Mouse (Mus musculus) T-helper 17 cell (primary cell): Measurements from ENCODE around the gene Hist1h2ak.

Experiments used
- in situ Hi-C, 2 experiments: fragments of 300-600 bp; cut with MboI, MseI; formaldehyde crosslinking; loops; 1 replicate in 1 of 2; 2 replicates in 1 of 2; pipeline ENCODE4 v1.15.1; 2025; ENCODE audit warnings: high pct_unique_total_duplicates in 2 of 2

The Hist1h2ak gene

GRCm38 (mm10) chr13:21753524-21754285 is at the start of gene Hist1h2ak, which contains the start of gene Hist1h2bn:
Gene Hist1h2ak (minus strand): TSS chr13:21753827.
Gene Hist1h2bn (plus strand): TSS chr13:21754123.
- in situ Hi-C loops = loop anchor here (5.0 kb wide), 1 partner anchor 39 kb away; no protein-coding TSS in a partner anchor

GRCm38 (mm10) chr13:21803058-21803457 is 49.4 kb upstream of the Hist1h2ak start:
- in situ Hi-C loops = loop anchor here (5.0 to 25.0 kb wide), 2 partner anchors 49 to 1759 kb away; partner anchors contain the start of genes Hist1h1d (in 1 of the 2), Hist1h2ad (in 1 of the 2), Hist1h2ae (in 1 of the 2) and Hist1h2bf (in 1 of the 2)

- in situ Hi-C loops = loop anchor here (5.0 to 25.0 kb wide), 2 partner anchors 50 to 1965 kb away; partner anchors contain the start of genes Hist1h1a (in 2 of the 2), Hist1h2ab (in 2 of the 2), Hist1h3a (in 2 of the 2) and Hist1h3b (in 2 of the 2)
These were observed 43.5 kb upstream of the Hist1h2ak start for GRCm38 (mm10) chr13:21797163-21797562.

GRCm38 (mm10) chr13:21795584-21795983 is 42.0 kb upstream of the Hist1h2ak start:
- in situ Hi-C loops = loop anchor here (5.0 to 25.0 kb wide), 2 partner anchors 52 to 1967 kb away; partner anchors contain the start of genes Hist1h1a (in 2 of the 2), Hist1h2ab (in 2 of the 2), Hist1h3a (in 2 of the 2) and Hist1h3b (in 2 of the 2)

GRCm38 (mm10) chr13:21790601-21791283 is 37.1 kb upstream of the Hist1h2ak start:
- in situ Hi-C loops = loop anchor here (5.0 to 25.0 kb wide), 3 partner anchors 38 to 1972 kb away; partner anchors contain the start of genes Hist1h1a (in 2 of the 2), Hist1h2ab (in 2 of the 2), Hist1h2ak (in 2 of the 2) and Hist1h2bn (in 2 of the 2)

- in situ Hi-C loops = loop anchor here (5.0 to 25.0 kb wide), 5 partner anchors 38 to 1972 kb away; partner anchors contain the start of genes Hist1h1a (in 2 of the 2), Hist1h2ab (in 2 of the 2), Hist1h2ak (in 2 of the 2) and Hist1h2bn (in 2 of the 2)
These were observed 36.3 kb upstream of the Hist1h2ak start for GRCm38 (mm10) chr13:21789925-21790324.

GRCm38 (mm10) chr13:21787760-21788593 is 34.4 kb upstream of the Hist1h2ak start:
- in situ Hi-C loops = loop anchor here (5.0 to 25.0 kb wide), 3 partner anchors 71 to 1974 kb away; partner anchors contain the start of genes Hist1h1a (in 2 of the 2), Hist1h2ab (in 2 of the 2), Hist1h3a (in 2 of the 2) and Hist1h3b (in 2 of the 2)

- in situ Hi-C loops = loop anchor here (5.0 to 25.0 kb wide), 3 partner anchors 70 to 1975 kb away; partner anchors contain the start of genes Hist1h1a (in 2 of the 2), Hist1h2ab (in 2 of the 2), Hist1h3a (in 2 of the 2) and Hist1h3b (in 2 of the 2)
These were observed 33.4 kb upstream of the Hist1h2ak start, which contains the start of the genes Hist1h2an and Hist1h2bp for GRCm38 (mm10) chr13:21786899-21787629. Gene Hist1h2an (minus strand): TSS chr13:21787218. Gene Hist1h2bp (plus strand): TSS chr13:21787461.

- in situ Hi-C loops = loop anchor here (5.0 to 25.0 kb wide), 3 partner anchors 69 to 1976 kb away; partner anchors contain the start of genes Hist1h1a (in 2 of the 2), Hist1h2ab (in 2 of the 2), Hist1h3a (in 2 of the 2) and Hist1h3b (in 2 of the 2)
These were observed 32.7 kb upstream of the Hist1h2ak start for GRCm38 (mm10) chr13:21786189-21786898.

GRCm38 (mm10) chr13:21784311-21784710 is 30.7 kb upstream of the Hist1h2ak start:
- in situ Hi-C loops = loop anchor here (25.0 kb wide), 1 partner anchor 1978 kb away; the partner anchor contains the start of genes Hist1h1a (in 2 of the 2), Hist1h2ab (in 2 of the 2), Hist1h3a (in 2 of the 2) and Hist1h3b (in 2 of the 2)

- in situ Hi-C loops = loop anchor here (25.0 kb wide), 1 partner anchor 1979 kb away; the partner anchor contains the start of genes Hist1h1a (in 2 of the 2), Hist1h2ab (in 2 of the 2), Hist1h3a (in 2 of the 2) and Hist1h3b (in 2 of the 2)
These were observed 30.1 kb upstream of the Hist1h2ak start for GRCm38 (mm10) chr13:21783734-21784161.

- in situ Hi-C loops = loop anchor here (25.0 kb wide), 1 partner anchor 1979 kb away; the partner anchor contains the start of genes Hist1h1a (in 2 of the 2), Hist1h2ab (in 2 of the 2), Hist1h3a (in 2 of the 2) and Hist1h3b (in 2 of the 2)
These were observed 29.6 kb upstream of the Hist1h2ak start, which contains the start of gene Hist1h3i for GRCm38 (mm10) chr13:21783255-21783617. Gene Hist1h3i (minus strand): TSS chr13:21783370.

- in situ Hi-C loops = loop anchor here (25.0 kb wide), 1 partner anchor 1980 kb away; the partner anchor contains the start of genes Hist1h1a (in 2 of the 2), Hist1h2ab (in 2 of the 2), Hist1h3a (in 2 of the 2) and Hist1h3b (in 2 of the 2)
These were observed 29.0 kb upstream of the Hist1h2ak start for GRCm38 (mm10) chr13:21782361-21783254.

- in situ Hi-C loops = loop anchor here (25.0 kb wide), 1 partner anchor 1981 kb away; the partner anchor contains the start of genes Hist1h1a (in 2 of the 2), Hist1h2ab (in 2 of the 2), Hist1h3a (in 2 of the 2) and Hist1h3b (in 2 of the 2)
These were observed 28.0 kb upstream of the Hist1h2ak start for GRCm38 (mm10) chr13:21781639-21782038.

GRCm38 (mm10) chr13:21781021-21781555 is 27.5 kb upstream of the Hist1h2ak start:
- in situ Hi-C loops = loop anchor here (25.0 kb wide), 1 partner anchor 1981 kb away; the partner anchor contains the start of genes Hist1h1a (in 2 of the 2), Hist1h2ab (in 2 of the 2), Hist1h3a (in 2 of the 2) and Hist1h3b (in 2 of the 2)
